Mouse (Mus musculus): Measurements from ENCODE around the gene Tspan14.

GRCm38 (mm10) chr14:41000801-41001200 is 34.2 kb upstream of the Tspan14 start:
- TF ChIP-seq CTCF (conservative IDR thresholded peaks at IDR 0.05; ENCODE audit: low read length) (no peak), NANOG (IDR thresholded peaks at IDR 0.05; ENCODE audit: borderline replicate concordance, low read length) (no peak)
